Mouse (Mus musculus): ENCODE measurements around the gene Sec61a1. TPM values are rescaled to one million over a fixed set of nuclear protein-coding genes. Genes with fewer than 3 reads are reported as not detected.

Gene Sec61a1
- 105 TPM for polyA plus RNA-seq (2014; fragmentation: Illumina TruSeq; extraction: RNeasy Lipid Tissue Mini Kit (QIAGEN cat#74804); ENCODE audit: low read depth, low replicate concordance)

DNA sequence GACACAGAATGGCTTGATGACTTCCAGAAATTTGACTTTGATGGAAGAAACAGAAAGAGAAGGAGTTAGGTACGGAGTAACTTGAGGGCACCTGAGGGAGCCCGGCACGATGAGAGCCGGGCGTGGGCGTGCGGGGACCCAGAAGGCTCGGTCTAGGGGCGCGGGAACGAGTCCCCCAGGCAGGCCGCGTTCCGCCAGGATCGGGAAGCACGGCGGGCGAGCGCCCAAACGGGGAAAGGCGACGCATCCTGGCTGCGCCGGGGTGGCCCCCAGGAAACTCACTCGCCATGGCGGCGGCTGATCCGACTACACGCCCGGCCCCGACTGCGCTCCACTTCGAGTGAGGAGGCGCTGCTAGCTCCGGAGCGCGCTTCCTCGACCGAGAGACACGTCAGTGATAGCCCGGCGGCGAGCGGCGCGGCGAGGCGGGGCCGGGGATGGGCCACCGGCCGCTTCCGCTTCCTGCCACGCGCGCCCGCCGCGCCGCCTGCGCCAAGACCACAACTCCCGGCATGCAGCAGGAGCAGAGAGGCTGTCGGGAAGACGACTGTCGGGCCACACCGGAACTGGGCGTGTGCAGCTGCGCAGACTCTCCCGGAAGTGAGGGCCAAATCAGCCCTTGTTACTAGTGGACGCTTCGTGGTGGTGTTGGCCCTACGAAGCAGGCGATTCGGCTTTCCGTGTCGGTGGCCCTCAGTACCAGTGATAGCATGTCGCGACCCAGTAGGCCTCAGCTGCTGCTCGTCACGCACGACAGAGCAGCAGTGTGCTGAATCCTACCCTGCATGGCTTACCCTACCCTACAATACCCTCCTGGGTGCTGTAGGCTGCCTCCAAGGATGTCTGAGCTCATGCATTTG, at the start of gene Sec61a1:
Sec61a1 (minus strand) TSS at position 502 of the 860 bp plus-strand sequence.

DNA sequence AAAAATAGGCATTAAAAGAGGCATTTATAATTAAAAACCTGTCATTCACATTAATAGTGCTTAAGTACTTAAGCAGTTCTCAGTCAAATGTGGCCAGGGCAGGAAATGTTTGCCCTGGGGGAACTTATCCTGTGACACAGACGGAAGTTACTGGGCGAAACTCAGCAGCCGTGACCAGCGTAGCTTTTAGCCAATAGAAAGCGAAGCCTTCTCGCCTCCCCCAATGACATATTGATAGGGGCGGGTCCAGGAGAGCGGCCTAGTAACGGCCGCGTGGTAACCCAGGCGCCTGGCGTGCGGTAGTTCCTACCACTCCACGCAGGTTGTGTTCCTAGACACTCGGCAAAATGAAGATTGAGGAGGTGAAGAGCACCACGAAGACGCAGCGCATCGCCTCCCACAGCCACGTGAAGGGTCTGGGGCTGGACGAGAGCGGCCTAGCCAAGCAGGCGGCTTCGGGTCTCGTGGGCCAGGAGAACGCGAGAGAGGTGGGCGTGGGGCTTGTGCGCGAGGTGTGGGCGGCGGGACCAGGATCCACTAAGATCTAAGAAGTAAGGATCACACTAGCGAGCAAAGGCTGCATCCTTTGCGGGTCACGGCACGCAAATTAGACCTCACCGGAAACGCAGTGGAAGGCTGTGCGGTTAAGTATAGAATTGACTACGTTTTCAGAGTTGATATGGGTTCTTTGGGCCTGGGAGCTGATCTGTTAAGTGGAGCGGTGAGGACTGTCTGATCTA, 53.4 kb downstream of the Sec61a1 start, which contains the start of gene Ruvbl1:
Ruvbl1 (plus strand) TSS at position 229 of the 740 bp plus-strand sequence.

Other genes with a start within 250 kb of the Sec61a1 start
- 4.9 TPM for gene Eefsec, start 72.4 kb downstream of the Sec61a1 start, polyA plus RNA-seq (2014; fragmentation: Illumina TruSeq; extraction: RNeasy Lipid Tissue Mini Kit (QIAGEN cat#74804); ENCODE audit: low read depth, low replicate concordance)
- 5.1 TPM for gene Ruvbl1, start 53.5 kb downstream of the Sec61a1 start, polyA plus RNA-seq (2014; fragmentation: Illumina TruSeq; extraction: RNeasy Lipid Tissue Mini Kit (QIAGEN cat#74804); ENCODE audit: low read depth, low replicate concordance)
- 2.4 TPM for gene Kbtbd12, start 119.0 kb upstream of the Sec61a1 start, polyA plus RNA-seq (2014; fragmentation: Illumina TruSeq; extraction: RNeasy Lipid Tissue Mini Kit (QIAGEN cat#74804); ENCODE audit: low read depth, low replicate concordance)
- gene Mgll, start 205.5 kb upstream of the Sec61a1 start, polyA plus RNA-seq (2014; fragmentation: Illumina TruSeq; extraction: RNeasy Lipid Tissue Mini Kit (QIAGEN cat#74804); ENCODE audit: low read depth, low replicate concordance), result 25.3 TPM